Mouse (Mus musculus): ENCODE data around the gene Klhl35. TPM values are rescaled to one million over a fixed set of nuclear protein-coding genes. Genes with fewer than 3 reads are reported as not detected.

The Klhl35 gene
- polyA plus RNA-seq, 1 experiment from 2014 or later = 0.76 TPM

GRCm38 (mm10) chr7:99445833-99446232 lies 20.0 kb upstream of the Klhl35 start:
- WGBS = 93% methylated on average over 2 of the region's 2 CpGs
- Histone ChIP-seq H3K27ac (ENCODE audit: low read depth, low read length) (no peak overlapping the region), H3K9ac (ENCODE audit: low read depth, low read length) (no peak overlapping the region), H3K9me3 (ENCODE audit: control insufficient read depth) (no peaks in the 10 kb centered on the region), H3K4me1 (replicated peaks; ENCODE audit: control insufficient read depth, insufficient read depth, low read length) (no peaks in the 10 kb centered on the region), H3K4me3 (ENCODE audit: low read depth, low read length) (no peak overlapping the region), H3K36me3 (ENCODE audit: control insufficient read depth, insufficient read depth) (peaks cover 15% of the 10 kb centered on the region), H3K4me2 (replicated peaks; ENCODE audit: low read depth) (no peak overlapping the region), H3K27me3 (replicated peaks; ENCODE audit: control insufficient read depth, insufficient read depth, low read length) (no peaks in the 10 kb centered on the region)
- ATAC-seq = no peak
- peak; percentile 78 for TF ChIP-seq CTCF (IDR thresholded peaks at IDR 0.05; ENCODE audit: low read depth)

DNA sequence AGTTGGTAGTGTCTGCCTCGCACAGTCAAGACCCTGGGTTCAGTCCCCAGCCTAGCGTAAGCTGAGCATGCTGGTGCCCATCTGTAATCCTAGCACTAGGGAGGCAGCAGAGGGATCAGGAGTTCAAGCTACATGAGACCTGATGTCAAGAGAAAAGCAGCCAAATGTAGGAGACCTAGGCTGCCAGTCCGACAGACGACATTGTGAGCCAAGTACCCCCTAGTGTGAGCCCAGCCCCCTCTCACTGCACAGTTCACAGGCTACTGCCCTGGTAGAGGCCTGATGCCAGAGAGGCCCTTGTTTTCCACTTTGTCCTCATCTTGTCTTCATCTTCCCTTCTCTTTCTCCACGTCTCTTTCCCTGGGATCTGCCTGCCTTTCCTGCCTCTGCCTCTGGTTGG lies 18.5 kb upstream of the Klhl35 start:
- H3K4me2 ChIP-seq (replicated peaks; ENCODE audit: low read depth) = no peak overlapping the region
- H3K27ac ChIP-seq (ENCODE audit: low read depth, low read length) = no peak overlapping the region
- no peak overlapping the region for H3K9ac ChIP-seq (ENCODE audit: low read depth, low read length)
- TF ChIP-seq CTCF (IDR thresholded peaks at IDR 0.05; ENCODE audit: low read depth) = no peak
- no peaks in the 10 kb centered on the region for H3K9me3 ChIP-seq (ENCODE audit: control insufficient read depth)
- no peak for ATAC-seq
- no peaks in the 10 kb centered on the region for H3K4me1 ChIP-seq (replicated peaks; ENCODE audit: control insufficient read depth, insufficient read depth, low read length)
- no peak overlapping the region for H3K4me3 ChIP-seq (ENCODE audit: low read depth, low read length)
- H3K36me3 ChIP-seq (ENCODE audit: control insufficient read depth, insufficient read depth) = peaks cover 8% of the 10 kb centered on the region
- no peaks in the 10 kb centered on the region for H3K27me3 ChIP-seq (replicated peaks; ENCODE audit: control insufficient read depth, insufficient read depth, low read length)
- 80% methylated on average over 5 of the region's 5 CpGs for WGBS

DNA sequence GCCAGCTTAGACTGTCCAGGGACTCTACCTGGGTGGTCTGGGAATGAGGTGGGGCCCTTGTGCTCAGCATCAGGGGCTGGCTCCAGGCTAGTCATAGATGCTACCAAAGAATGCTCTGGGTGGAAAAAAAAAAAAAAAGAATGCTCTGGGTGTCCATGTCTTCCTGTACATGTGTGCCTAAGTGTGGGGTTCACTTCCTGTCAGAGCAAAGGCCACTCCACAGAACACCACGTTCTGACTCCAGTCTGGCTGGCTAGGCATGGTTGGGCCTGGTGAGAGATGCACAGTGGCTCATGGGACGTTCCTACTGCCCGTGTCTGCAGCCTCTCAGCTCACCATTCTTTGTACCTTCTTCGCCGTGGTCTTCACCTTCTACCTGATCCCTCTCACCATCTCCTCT lies 17.2 kb upstream of the Klhl35 start:
- 68% methylated on average over 5 of the region's 5 CpGs for WGBS
- Histone ChIP-seq H3K9me3 (ENCODE audit: control insufficient read depth) (no peaks in the 10 kb centered on the region), H3K36me3 (ENCODE audit: control insufficient read depth, insufficient read depth) (peaks cover 8% of the 10 kb centered on the region), H3K27ac (ENCODE audit: low read depth, low read length) (no peak overlapping the region), H3K9ac (ENCODE audit: low read depth, low read length) (no peak overlapping the region), H3K4me3 (ENCODE audit: low read depth, low read length) (no peak overlapping the region), H3K27me3 (replicated peaks; ENCODE audit: control insufficient read depth, insufficient read depth, low read length) (no peaks in the 10 kb centered on the region), H3K4me2 (replicated peaks; ENCODE audit: low read depth) (no peak overlapping the region), H3K4me1 (replicated peaks; ENCODE audit: control insufficient read depth, insufficient read depth, low read length) (no peaks in the 10 kb centered on the region)
- TF ChIP-seq CTCF (IDR thresholded peaks at IDR 0.05; ENCODE audit: low read depth) = no peak
- ATAC-seq = no peak

DNA sequence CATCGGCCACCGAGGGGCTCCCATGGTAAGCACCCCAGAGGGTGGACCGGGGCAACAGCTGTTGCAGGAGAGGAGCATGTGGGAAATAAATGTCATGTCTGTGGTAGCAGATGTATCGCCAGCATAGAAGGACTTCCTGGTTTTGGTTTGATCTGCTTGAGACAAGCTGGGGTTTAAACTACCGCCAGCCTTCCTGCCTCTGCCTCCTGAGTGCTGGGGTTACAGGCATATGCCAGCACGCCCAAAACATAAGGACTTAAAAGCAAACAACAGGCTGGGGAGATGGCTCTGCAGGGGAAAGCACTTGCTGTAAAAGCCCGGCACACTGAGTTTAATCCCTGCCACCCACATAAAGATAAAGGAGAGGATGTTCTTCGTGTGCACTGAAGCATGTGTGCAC lies 16.7 kb upstream of the Klhl35 start:
- Histone ChIP-seq H3K36me3 (ENCODE audit: control insufficient read depth, insufficient read depth) (peaks cover 8% of the 10 kb centered on the region), H3K27ac (ENCODE audit: low read depth, low read length) (no peak overlapping the region), H3K9me3 (ENCODE audit: control insufficient read depth) (no peaks in the 10 kb centered on the region), H3K4me1 (replicated peaks; ENCODE audit: control insufficient read depth, insufficient read depth, low read length) (no peaks in the 10 kb centered on the region), H3K9ac (ENCODE audit: low read depth, low read length) (no peak overlapping the region), H3K27me3 (replicated peaks; ENCODE audit: control insufficient read depth, insufficient read depth, low read length) (no peaks in the 10 kb centered on the region), H3K4me2 (replicated peaks; ENCODE audit: low read depth) (no peak overlapping the region), H3K4me3 (ENCODE audit: low read depth, low read length) (no peak overlapping the region)
- 54% methylated on average over 8 of the region's 8 CpGs for WGBS
- no peak for ATAC-seq
- TF ChIP-seq CTCF (IDR thresholded peaks at IDR 0.05; ENCODE audit: low read depth) = no peak

DNA sequence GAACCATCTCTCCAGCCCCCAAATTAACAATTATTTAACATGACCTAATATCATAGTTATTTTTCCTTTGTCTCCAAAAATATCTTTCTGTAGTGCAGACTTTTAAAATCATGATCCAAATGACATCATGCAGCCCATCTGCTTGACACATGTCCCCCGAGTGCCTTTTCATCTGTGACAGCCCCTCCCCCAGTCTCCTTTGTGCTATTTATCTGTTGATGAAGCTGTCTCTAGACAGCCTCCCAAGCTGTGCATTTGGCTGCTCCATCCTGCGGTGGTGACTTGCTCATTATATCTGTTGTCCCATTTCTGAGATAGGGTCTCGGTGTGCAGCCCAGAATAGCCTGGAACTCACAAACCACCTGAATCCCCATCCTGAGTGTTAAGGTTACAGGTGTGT lies 16.1 kb upstream of the Klhl35 start:
- Histone ChIP-seq H3K9ac (ENCODE audit: low read depth, low read length) (no peak overlapping the region), H3K36me3 (ENCODE audit: control insufficient read depth, insufficient read depth) (peaks cover 9% of the 10 kb centered on the region), H3K4me1 (replicated peaks; ENCODE audit: control insufficient read depth, insufficient read depth, low read length) (no peaks in the 10 kb centered on the region), H3K9me3 (ENCODE audit: control insufficient read depth) (no peaks in the 10 kb centered on the region), H3K27me3 (replicated peaks; ENCODE audit: control insufficient read depth, insufficient read depth, low read length) (no peaks in the 10 kb centered on the region), H3K4me3 (ENCODE audit: low read depth, low read length) (no peak overlapping the region), H3K4me2 (replicated peaks; ENCODE audit: low read depth) (no peak overlapping the region), H3K27ac (ENCODE audit: low read depth, low read length) (no peak overlapping the region)
- TF ChIP-seq CTCF (IDR thresholded peaks at IDR 0.05; ENCODE audit: low read depth) = no peak
- ATAC-seq = no peak
- 76% methylated on average over 3 of the region's 3 CpGs for WGBS

GRCm38 (mm10) chr7:99450703-99451102 lies 15.1 kb upstream of the Klhl35 start:
- TF ChIP-seq CTCF (IDR thresholded peaks at IDR 0.05; ENCODE audit: low read depth) = peak; percentile 96
- Histone ChIP-seq H3K27me3 (replicated peaks; ENCODE audit: control insufficient read depth, insufficient read depth, low read length) (no peaks in the 10 kb centered on the region), H3K27ac (ENCODE audit: low read depth, low read length) (no peak overlapping the region), H3K4me1 (replicated peaks; ENCODE audit: control insufficient read depth, insufficient read depth, low read length) (no peaks in the 10 kb centered on the region), H3K4me3 (ENCODE audit: low read depth, low read length) (no peak overlapping the region), H3K9me3 (ENCODE audit: control insufficient read depth) (no peaks in the 10 kb centered on the region), H3K36me3 (ENCODE audit: control insufficient read depth, insufficient read depth) (peaks cover 12% of the 10 kb centered on the region; the same call in 1 of the 2 replicates), H3K4me2 (replicated peaks; ENCODE audit: low read depth) (no peak overlapping the region), H3K9ac (ENCODE audit: low read depth, low read length) (no peak overlapping the region)
- 2% methylated on average over 3 of the region's 3 CpGs for WGBS
- peak; percentile 35; the same call in 1 of the 2 replicates for ATAC-seq

DNA sequence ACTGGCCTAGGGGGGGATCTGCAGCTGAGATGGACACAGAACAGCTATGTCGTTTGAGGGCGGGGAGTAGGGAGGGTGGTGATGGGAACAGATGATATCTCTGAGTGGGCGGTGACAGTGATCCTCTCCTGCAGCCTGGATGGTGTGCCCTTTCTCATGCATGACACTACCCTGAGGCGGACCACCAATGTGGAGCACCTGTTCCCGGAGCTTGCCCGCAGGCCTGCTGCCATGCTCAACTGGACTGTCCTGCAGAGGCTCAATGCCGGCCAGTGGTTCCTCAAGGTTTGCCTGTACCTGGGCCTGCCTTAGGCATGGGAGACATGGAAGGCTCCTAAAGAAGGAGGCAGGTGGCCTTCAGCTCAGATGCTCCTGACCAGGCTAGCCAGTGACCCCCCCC lies 12.9 kb upstream of the Klhl35 start:
- WGBS = 84% methylated on average over 7 of the region's 7 CpGs
- no peak overlapping the region for H3K4me3 ChIP-seq (ENCODE audit: low read depth, low read length)
- no peak overlapping the region for H3K9ac ChIP-seq (ENCODE audit: low read depth, low read length)
- H3K9me3 ChIP-seq (ENCODE audit: control insufficient read depth) = no peaks in the 10 kb centered on the region
- peaks cover 23% of the 10 kb centered on the region; the same call in 1 of the 2 replicates for H3K36me3 ChIP-seq (ENCODE audit: control insufficient read depth, insufficient read depth)
- H3K4me2 ChIP-seq (replicated peaks; ENCODE audit: low read depth) = no peak overlapping the region
- no peak for ATAC-seq
- no peaks in the 10 kb centered on the region for H3K27me3 ChIP-seq (replicated peaks; ENCODE audit: control insufficient read depth, insufficient read depth, low read length)
- no peaks in the 10 kb centered on the region for H3K4me1 ChIP-seq (replicated peaks; ENCODE audit: control insufficient read depth, insufficient read depth, low read length)
- TF ChIP-seq CTCF (IDR thresholded peaks at IDR 0.05; ENCODE audit: low read depth) = no peak
- H3K27ac ChIP-seq (ENCODE audit: low read depth, low read length) = no peak overlapping the region
